Mouse (Mus musculus) kidney, embryonic 14.5 days (tissue): ENCODE results near the gene Slc4a4. TPM values are rescaled to one million over a fixed set of nuclear protein-coding genes. Genes with fewer than 3 reads are reported as not detected.

Experiments used
- ATAC-seq: fragments of 200-750 bp; cut with Nextera tagmentation; 2 replicates; pipeline ENCODE4 v1.8.0; 2017; ENCODE audit warnings: moderate number of reproducible peaks, mild to moderate bottlenecking, moderate TSS enrichment, moderate library complexity; ENCODE audit not compliant: low FRiP score, low TSS enrichment
- H3K27ac ChIP-seq: fragments of 300-500 bp; sonication (generic); 2 replicates; pipeline ENCODE4 v1.5.1; 2014; ENCODE audit warnings: low read depth, mild to moderate bottlenecking, low read length, moderate library complexity, mixed read lengths
- H3K27me3 ChIP-seq: fragments of 300-500 bp; sonication (generic); 2 replicates; pipeline ENCODE4 v1.6.1; 2014; ENCODE audit warnings: mild to moderate bottlenecking, low read length; ENCODE audit not compliant: control insufficient read depth, insufficient read depth
- H3K36me3 ChIP-seq: fragments of 300-500 bp; sonication (generic); 2 replicates; pipeline ENCODE4 v1.6.1; 2014; ENCODE audit warnings: low read length, mixed read lengths; ENCODE audit not compliant: control insufficient read depth, insufficient read depth
- H3K4me1 ChIP-seq: fragments of 300-500 bp; sonication (generic); 2 replicates; pipeline ENCODE4 v1.6.1; 2014; ENCODE audit warnings: low read length, mixed read lengths; ENCODE audit not compliant: control insufficient read depth, insufficient read depth
- H3K4me2 ChIP-seq: fragments of 300-500 bp; sonication (generic); replicated peaks from 2 replicates; pipeline ENCODE4 v1.6.1; 2014; ENCODE audit warnings: low read depth, mild to moderate bottlenecking, low read length
- H3K4me3 ChIP-seq: fragments of 300-500 bp; sonication (generic); 2 replicates; pipeline ENCODE4 v1.5.1; 2014; ENCODE audit warnings: mild to moderate bottlenecking, low read length
- H3K9ac ChIP-seq: fragments of 300-500 bp; sonication (generic); 2 replicates; pipeline ENCODE4 v1.6.1; 2014; ENCODE audit warnings: low read depth, mild to moderate bottlenecking, low read length, moderate library complexity
- H3K9me3 ChIP-seq: fragments of 300-500 bp; sonication (generic); 2 replicates; pipeline ENCODE4 v1.6.1; 2016; ENCODE audit warnings: low read length; ENCODE audit not compliant: control insufficient read depth
- WGBS: fragments of 180-500 bp; shearing (Covaris S2); extraction: QIAGEN DNeasy Blood & Tissue Kit; methylation state at CpG from one replicate; pipeline ENCODE4 v1.1.7; 2014; 5-methylcytosine and 5-hydroxymethylcytosine counted together
- polyA plus RNA-seq: library from polyadenylated mRNA; unstranded; fragments of >200 nt; fragmentation: Nextera tagmentation; extraction: Ambion mirVana; gene quantifications from 2 replicates; pipeline ENCODE4 v1.2.1, GENCODE M21; 2014

The Slc4a4 gene
- polyA plus RNA-seq, 1 experiment from 2014 or later, result 4.7 TPM

GRCm38 (mm10) chr5:89051577-89051976 is 165.0 kb downstream of the Slc4a4 start:
- no peak overlapping the region for H3K4me2 ChIP-seq
- no peak overlapping the region for H3K9ac ChIP-seq
- no peaks in the 10 kb centered on the region for H3K4me1 ChIP-seq
- no peaks in the 10 kb centered on the region for H3K36me3 ChIP-seq
- no peak for ATAC-seq
- no peaks in the 10 kb centered on the region for H3K27me3 ChIP-seq
- 80% methylated on average over 5 of the region's 5 CpGs for WGBS
- H3K27ac ChIP-seq, result no peak overlapping the region
- no peak overlapping the region for H3K4me3 ChIP-seq
- no peaks in the 10 kb centered on the region for H3K9me3 ChIP-seq

DNA sequence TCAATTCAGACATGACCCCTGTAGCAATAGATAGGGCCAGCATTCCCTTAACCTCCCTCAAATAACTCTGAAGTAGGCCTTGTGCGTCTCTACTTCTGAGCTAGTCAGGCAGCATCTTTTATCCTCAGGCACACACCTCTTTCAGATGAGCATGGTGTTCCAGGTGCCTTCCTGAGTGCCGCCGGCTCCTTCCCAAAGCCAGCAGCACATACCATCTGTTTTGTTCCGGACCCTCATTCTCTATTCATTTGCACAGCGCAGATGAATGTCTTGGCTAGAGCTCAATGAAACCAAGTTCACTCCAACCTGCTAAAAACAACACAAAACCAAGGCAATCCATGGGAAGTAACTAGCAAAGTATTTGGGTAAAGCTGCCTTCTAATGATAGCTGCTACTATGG is 165.6 kb downstream of the Slc4a4 start:
- no peak overlapping the region for H3K9ac ChIP-seq
- no peaks in the 10 kb centered on the region for H3K36me3 ChIP-seq
- H3K4me3 ChIP-seq, result no peak overlapping the region
- H3K27me3 ChIP-seq, result no peaks in the 10 kb centered on the region
- no peak overlapping the region for H3K27ac ChIP-seq
- H3K4me1 ChIP-seq, result no peaks in the 10 kb centered on the region
- H3K9me3 ChIP-seq, result no peaks in the 10 kb centered on the region
- no peak overlapping the region for H3K4me2 ChIP-seq
- 92% methylated on average over 5 of the region's 5 CpGs for WGBS
- ATAC-seq, result no peak

DNA sequence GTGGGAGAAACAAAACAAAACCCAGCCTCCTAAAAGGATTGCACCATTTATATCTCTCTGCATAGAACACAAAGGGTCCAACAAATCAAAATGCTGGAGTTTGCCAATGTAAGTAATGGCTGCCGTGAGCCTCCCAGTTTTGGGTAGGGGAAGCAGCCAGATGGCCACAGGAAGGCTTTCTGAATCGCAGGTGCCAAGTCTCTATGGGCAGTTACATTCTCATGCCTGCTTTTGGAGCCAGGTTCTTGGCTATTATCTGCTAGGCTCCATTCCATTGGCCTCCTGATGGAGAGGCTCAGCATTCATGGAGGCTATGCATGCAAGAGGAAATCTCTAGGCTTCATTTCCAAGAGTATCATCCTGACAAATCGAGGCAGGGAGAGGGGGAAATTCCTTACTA is 169.0 kb downstream of the Slc4a4 start:
- no peaks in the 10 kb centered on the region for H3K36me3 ChIP-seq
- H3K9me3 ChIP-seq, result no peaks in the 10 kb centered on the region
- ATAC-seq, result no peak
- no peak overlapping the region for H3K4me2 ChIP-seq
- WGBS, result 91% methylated on average over 3 of the region's 3 CpGs
- no peak overlapping the region for H3K4me3 ChIP-seq
- no peaks in the 10 kb centered on the region for H3K4me1 ChIP-seq
- no peak overlapping the region for H3K9ac ChIP-seq
- no peak overlapping the region for H3K27ac ChIP-seq
- H3K27me3 ChIP-seq, result no peaks in the 10 kb centered on the region

GRCm38 (mm10) chr5:89056370-89056769 is 169.8 kb downstream of the Slc4a4 start:
- H3K9me3 ChIP-seq, result no peaks in the 10 kb centered on the region
- no peak overlapping the region for H3K4me2 ChIP-seq
- 93% methylated on average over 2 of the region's 2 CpGs for WGBS
- H3K27ac ChIP-seq, result no peak overlapping the region
- H3K4me1 ChIP-seq, result no peaks in the 10 kb centered on the region
- H3K36me3 ChIP-seq, result no peaks in the 10 kb centered on the region
- no peak for ATAC-seq
- H3K4me3 ChIP-seq, result no peak overlapping the region
- no peak overlapping the region for H3K9ac ChIP-seq
- H3K27me3 ChIP-seq, result no peaks in the 10 kb centered on the region

- no peak overlapping the region for H3K4me2 ChIP-seq
- no peaks in the 10 kb centered on the region for H3K27me3 ChIP-seq
- no peaks in the 10 kb centered on the region for H3K4me1 ChIP-seq
- no peak overlapping the region for H3K9ac ChIP-seq
- 82% methylated on average over 9 of the region's 9 CpGs for WGBS
- no peaks in the 10 kb centered on the region for H3K9me3 ChIP-seq
- H3K27ac ChIP-seq, result no peak overlapping the region
- H3K4me3 ChIP-seq, result no peak overlapping the region
- H3K36me3 ChIP-seq, result no peaks in the 10 kb centered on the region
- ATAC-seq, result no peak
These were observed 174.5 kb downstream of the Slc4a4 start for GRCm38 (mm10) chr5:89061097-89061496.

DNA sequence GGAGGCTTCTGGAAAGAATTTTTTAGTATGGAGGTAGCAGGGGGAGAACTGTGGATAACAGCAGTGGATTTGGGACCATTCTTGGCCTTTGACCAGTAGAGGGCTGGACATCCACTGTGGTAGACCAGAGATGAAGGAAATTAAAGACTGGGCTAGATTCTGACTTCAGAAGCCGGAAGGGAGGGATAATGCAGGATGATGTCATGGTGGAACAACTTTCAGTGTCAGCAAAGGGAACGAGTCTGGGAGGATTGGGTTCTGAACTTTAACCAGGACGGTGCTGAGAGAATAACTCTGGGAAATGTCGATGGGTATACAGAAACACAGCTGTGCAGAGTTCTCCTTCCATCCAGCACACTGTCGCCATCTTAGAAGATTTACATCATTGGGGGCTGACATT is 175.7 kb downstream of the Slc4a4 start:
- Histone ChIP-seq H3K9me3 (no peaks in the 10 kb centered on the region), H3K4me3 (no peak overlapping the region), H3K27me3 (no peaks in the 10 kb centered on the region), H3K9ac (no peak overlapping the region), H3K27ac (no peak overlapping the region), H3K36me3 (no peaks in the 10 kb centered on the region), H3K4me1 (no peaks in the 10 kb centered on the region), H3K4me2 (no peak overlapping the region)
- no peak for ATAC-seq
- WGBS, result 43% methylated on average over 5 of the region's 5 CpGs

- 57% methylated on average over 4 of the region's 4 CpGs for WGBS
- Histone ChIP-seq H3K36me3 (no peaks in the 10 kb centered on the region), H3K4me3 (no peak overlapping the region), H3K27ac (no peak overlapping the region), H3K27me3 (no peaks in the 10 kb centered on the region), H3K4me1 (no peaks in the 10 kb centered on the region), H3K4me2 (no peak overlapping the region), H3K9me3 (no peaks in the 10 kb centered on the region), H3K9ac (no peak overlapping the region)
- no peak for ATAC-seq
These were observed 180.5 kb downstream of the Slc4a4 start for GRCm38 (mm10) chr5:89067111-89067510.

GRCm38 (mm10) chr5:89068072-89068471 is 181.5 kb downstream of the Slc4a4 start:
- no peaks in the 10 kb centered on the region for H3K36me3 ChIP-seq
- no peaks in the 10 kb centered on the region for H3K9me3 ChIP-seq
- H3K9ac ChIP-seq, result no peak overlapping the region
- ATAC-seq, result no peak
- no peak overlapping the region for H3K4me2 ChIP-seq
- H3K4me1 ChIP-seq, result no peaks in the 10 kb centered on the region
- H3K4me3 ChIP-seq, result no peak overlapping the region
- 97% methylated on average over 5 of the region's 5 CpGs for WGBS
- no peak overlapping the region for H3K27ac ChIP-seq
- no peaks in the 10 kb centered on the region for H3K27me3 ChIP-seq

DNA sequence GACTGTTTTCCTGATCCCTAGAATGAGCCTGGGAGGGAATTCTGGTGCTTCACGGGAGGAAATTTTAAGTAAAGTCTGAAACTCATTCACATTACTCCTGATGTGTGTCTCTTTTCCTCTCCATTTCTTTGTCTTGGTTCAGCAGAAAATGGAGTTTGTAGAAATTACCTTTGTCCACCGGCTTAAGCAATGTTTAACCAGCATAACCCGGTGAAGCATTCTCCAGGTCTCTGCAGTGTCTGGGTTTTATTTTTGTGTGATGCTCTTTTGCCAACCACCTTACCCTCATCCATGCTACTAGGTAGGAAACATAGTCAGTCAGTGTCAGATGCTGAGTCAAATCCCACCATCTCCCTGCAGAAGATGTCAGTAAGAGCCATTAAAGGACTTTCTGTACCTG is 183.4 kb downstream of the Slc4a4 start:
- no peak overlapping the region for H3K4me2 ChIP-seq
- no peak overlapping the region for H3K27ac ChIP-seq
- no peak overlapping the region for H3K9ac ChIP-seq
- H3K36me3 ChIP-seq, result no peaks in the 10 kb centered on the region
- H3K9me3 ChIP-seq, result no peaks in the 10 kb centered on the region
- ATAC-seq, result no peak
- no peaks in the 10 kb centered on the region for H3K27me3 ChIP-seq
- WGBS, result 83% methylated on average over 3 of the region's 3 CpGs
- H3K4me3 ChIP-seq, result no peak overlapping the region
- H3K4me1 ChIP-seq, result no peaks in the 10 kb centered on the region

- no peak overlapping the region for H3K9ac ChIP-seq
- H3K36me3 ChIP-seq, result no peaks in the 10 kb centered on the region
- no peaks in the 10 kb centered on the region for H3K27me3 ChIP-seq
- H3K9me3 ChIP-seq, result no peaks in the 10 kb centered on the region
- no peak overlapping the region for H3K27ac ChIP-seq
- no peak overlapping the region for H3K4me3 ChIP-seq
- no peak for ATAC-seq
- 94% methylated on average over 4 of the region's 4 CpGs for WGBS
- H3K4me2 ChIP-seq, result no peak overlapping the region
- no peaks in the 10 kb centered on the region for H3K4me1 ChIP-seq
These were observed 185.3 kb downstream of the Slc4a4 start for GRCm38 (mm10) chr5:89071957-89072356.
